Mouse (Mus musculus) heart, adult 8-10 months (tissue): ENCODE data around the gene Gria2. TPM values are rescaled to one million over a fixed set of nuclear protein-coding genes. Genes with fewer than 3 reads are reported as not detected.

Experiments used
- DNase-seq: peaks from one replicate; pipeline ENCODE4 v3.0.0; 2022; ENCODE audit warnings: low spot score
- microRNA-seq: library from miRNA; unstranded; fragments of <30 nt; microRNA quantifications from one replicate; pipeline ENCODE4 v1.2.0, GENCODE M21; 2022
- total RNA-seq, 4 experiments: library from RNA; stranded (reverse); gene quantifications; 2 replicates each; pipeline ENCODE4 v1.2.4; 2022

Gria2 gene
- total RNA-seq, 4 experiments from 2014 or later, result 0.08 to 0.16 (median 0.11) TPM

- no peak for DNase-seq
These were observed 26.7 kb downstream of the Gria2 start for GRCm38 (mm10) chr3:80775971-80776370.

DNA sequence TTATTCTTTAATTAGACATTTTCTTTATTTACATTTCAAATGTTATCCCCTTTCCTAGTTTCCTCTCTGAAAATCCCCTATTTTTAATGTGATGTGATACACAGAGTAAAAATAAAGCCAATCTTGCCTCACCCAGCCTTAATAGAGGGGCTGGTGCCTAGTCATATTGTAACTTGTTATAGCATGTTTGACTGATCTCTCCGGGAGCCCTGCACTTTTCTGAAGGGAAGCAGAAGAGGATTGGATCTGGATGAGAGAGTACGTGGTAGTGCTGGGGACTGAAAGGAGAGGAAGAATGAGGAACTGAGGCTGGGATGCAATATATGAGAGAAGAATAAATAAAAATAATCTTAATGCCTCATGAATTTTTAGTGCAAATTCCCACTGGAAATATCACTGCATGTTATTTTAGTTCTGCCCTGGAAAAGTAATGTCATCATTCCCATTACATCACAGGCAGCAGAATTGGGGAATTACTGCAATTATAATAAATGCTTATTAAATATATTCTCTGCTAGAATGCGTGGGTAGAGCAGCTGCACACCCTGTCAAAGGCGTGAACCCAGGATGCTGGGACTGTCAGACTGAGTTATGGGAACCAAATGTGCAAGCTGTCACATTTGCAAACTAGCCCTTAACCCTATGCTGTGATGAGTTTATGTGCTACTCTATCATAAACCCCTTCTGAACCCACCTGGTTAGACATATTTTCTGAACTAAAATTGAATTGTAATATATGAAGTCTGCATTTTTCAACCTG is 28.4 kb downstream of the Gria2 start:
- no peak for DNase-seq

GRCm38 (mm10) chr3:80773232-80773631 is 29.4 kb downstream of the Gria2 start:
- no peak for DNase-seq

DNA sequence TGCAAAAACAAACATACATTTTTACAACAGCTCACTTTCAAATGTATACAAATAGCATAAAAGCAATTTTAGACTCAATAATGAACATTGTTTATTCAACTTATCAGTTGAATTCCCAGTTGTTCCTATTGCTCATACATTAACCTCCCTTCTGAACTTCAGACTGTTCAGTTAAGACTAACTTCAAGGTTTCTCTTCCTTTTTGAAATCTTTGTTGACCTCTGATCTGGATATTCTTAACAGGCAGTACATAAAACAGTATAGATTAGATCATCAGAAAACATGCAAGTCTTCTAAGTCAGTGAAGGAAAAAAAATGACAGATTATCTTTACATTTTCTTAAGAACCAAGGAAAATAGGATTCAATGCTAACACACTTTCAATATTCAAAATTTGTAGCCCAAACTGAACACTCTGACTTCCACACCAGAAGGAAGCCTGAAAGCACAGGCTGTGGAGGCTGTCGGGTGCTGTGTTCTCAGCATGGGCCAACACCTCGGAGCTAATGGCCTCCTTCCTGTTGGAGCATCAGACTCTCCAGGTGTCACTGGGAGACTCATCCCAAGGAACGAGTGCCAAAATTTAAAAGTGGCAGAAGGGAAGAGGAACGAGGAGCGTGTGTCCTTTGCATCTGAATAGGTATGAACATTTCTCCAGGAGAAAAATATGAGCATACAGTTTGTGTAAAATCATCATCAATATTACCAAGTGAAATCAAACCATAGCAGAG is 33.0 kb downstream of the Gria2 start:
- no peak for DNase-seq

DNA sequence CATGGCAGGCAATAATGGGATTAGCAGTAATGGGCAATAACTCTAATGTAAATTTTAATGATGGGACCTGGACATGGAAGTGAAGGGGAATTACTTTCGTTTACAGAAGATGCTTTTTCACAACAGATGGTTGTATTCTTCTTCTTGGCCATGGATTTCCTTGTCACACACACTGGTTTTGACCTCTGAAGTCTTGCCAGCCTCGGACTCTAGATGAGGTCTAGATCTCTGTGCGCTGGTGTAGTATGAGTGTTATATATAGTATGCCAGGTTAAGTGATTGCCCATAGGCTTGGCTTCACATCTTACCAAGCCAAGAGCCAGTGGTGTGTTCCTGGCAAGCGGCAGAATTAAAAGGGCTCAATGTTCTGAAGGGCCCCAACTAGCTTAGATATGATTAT is 43.7 kb downstream of the Gria2 start:
- no peak for DNase-seq

- DNase-seq, result no peak
These were observed 44.3 kb downstream of the Gria2 start for GRCm38 (mm10) chr3:80758363-80758762.

DNA sequence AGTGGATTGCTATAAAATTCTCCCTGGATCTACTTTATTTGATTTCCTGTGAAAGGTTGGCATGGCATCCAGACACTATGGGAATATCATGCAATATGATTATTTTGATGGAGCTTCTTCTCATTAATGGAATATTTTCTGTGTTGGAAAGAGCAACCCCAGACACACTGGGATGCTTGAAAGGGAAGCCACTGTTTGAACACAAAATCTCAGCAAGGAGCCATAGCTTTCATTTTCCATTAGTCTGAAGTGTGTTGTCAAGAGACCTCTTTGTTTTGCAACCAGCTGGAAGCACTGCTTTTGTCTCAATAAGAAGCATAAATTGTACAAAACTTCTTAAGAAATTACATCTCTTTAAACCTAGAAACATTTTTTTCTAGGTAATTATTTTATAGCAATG is 51.8 kb downstream of the Gria2 start:
- DNase-seq, result no peak

GRCm38 (mm10) chr3:80725205-80725604 is 77.4 kb downstream of the Gria2 start:
- no peak for DNase-seq

DNA sequence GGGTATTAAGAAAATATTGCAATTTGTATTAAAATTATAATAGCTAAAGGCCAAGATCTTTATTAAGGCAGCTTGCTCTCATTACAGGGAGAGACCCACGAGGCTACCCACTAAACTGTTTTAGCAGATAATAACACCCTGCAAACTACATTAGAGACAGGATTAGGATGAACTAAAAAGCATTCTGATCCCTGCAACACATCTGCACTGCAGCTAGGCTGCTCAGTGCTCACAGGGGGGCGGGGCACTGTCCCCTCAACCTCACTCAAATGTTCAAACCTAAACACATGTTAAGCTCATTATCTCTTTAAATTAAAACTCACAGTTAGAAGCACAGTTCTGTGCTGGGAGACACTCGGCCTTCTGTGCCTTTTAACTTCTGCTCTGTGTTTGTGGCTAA is 89.5 kb downstream of the Gria2 start:
- DNase-seq, result no peak

GRCm38 (mm10) chr3:80708992-80709391 is 93.6 kb downstream of the Gria2 start:
- DNase-seq, result no peak

- DNase-seq, result no peak
These were observed 100.5 kb downstream of the Gria2 start for GRCm38 (mm10) chr3:80702173-80702572.

GRCm38 (mm10) chr3:80697523-80697922 is 105.1 kb downstream of the Gria2 start:
- DNase-seq, result no peak

DNA sequence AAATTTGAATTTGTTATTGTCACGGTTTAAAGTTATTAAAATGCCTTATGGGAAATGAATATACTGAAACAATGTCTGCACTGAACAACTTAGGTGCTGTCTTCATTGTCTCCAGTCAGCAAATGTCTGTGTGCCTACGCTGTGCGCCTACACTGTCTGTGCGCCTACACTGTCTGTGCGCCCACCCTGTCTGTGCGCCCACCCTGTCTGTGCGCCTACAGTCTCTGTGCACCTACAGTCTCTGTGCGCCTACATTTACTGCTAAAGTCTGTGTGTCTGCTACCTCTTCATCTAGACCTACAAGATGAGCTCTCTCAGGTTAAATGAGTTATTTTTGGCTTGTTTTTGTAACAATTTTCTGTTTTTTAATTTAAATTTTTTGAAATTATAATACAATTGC is 107.7 kb downstream of the Gria2 start:
- no peak for DNase-seq

DNA sequence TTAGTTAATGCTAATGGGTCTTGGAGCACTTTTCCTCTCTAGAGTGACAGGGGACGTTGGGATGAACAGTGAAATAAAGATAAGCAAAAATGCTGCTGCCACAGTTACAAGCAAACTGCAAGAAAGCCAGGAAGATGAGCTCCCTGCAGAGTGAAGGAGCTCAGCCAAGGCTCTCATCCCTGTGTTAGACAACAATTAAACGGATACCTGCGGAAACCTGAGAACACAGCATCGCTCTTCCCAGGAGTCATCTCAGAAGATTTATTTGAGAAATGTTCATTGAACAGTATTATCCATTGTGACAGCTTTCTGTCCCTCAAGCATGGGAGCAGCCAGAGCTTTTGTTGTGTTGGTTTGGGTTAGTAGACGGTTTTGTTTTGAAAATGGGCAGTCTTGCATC is 137.5 kb downstream of the Gria2 start:
- no peak for DNase-seq

- no peak for DNase-seq
These were observed 139.3 kb downstream of the Gria2 start for GRCm38 (mm10) chr3:80663293-80663692.

DNA sequence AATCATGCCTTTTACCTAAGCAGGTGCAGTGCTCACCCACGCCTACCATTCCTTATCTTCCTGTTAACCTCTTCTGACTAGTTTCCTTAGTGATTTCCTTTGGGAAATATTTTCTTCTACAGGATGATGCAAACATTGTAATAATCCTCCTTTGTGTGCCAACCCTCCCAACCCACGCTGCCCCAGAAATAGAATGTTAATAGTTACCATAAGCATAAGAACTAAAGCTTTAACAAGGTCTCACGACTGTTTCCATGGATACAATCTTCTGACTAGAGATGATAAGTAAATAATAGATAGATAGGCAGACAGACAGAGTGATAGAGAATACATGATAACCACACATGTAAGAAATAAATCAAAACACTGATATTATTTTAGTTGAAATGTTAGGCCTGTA is 140.8 kb downstream of the Gria2 start:
- DNase-seq, result no peak

GRCm38 (mm10) chr3:80652213-80652612 is 150.4 kb downstream of the Gria2 start:
- DNase-seq, result no peak

Small RNAs within 50 kb of the gene (microRNA-seq; reads per million reads assigned to microRNA genes)
- gene Gm25749, result not detected

Other genes with a start within 250 kb of the Gria2 start
- under 1 TPM; 0.19 to 0.44 (median 0.37) TPM for gene Glrb, start 110.8 kb upstream of the Gria2 start, total RNA-seq
- gene Pdgfc, start 233.6 kb upstream of the Gria2 start, total RNA-seq, result 1 to 10 TPM; 2.0 to 4.5 (median 2.8) TPM